Mouse (Mus musculus) limb, embryonic 14.5 days (tissue): ENCODE data around the gene Chchd6. TPM values are rescaled to one million over a fixed set of nuclear protein-coding genes. Genes with fewer than 3 reads are reported as not detected.

ENCODE experiments used
- ATAC-seq: fragments of 200-750 bp; cut with Nextera tagmentation; 2 replicates; pipeline ENCODE4 v1.8.0; 2017; ENCODE audit warnings: low read depth, moderate number of reproducible peaks, moderate TSS enrichment; ENCODE audit not compliant: low FRiP score
- DNase-seq: peaks from one replicate; pipeline ENCODE4 v3.0.0-alpha.2; 2015; ENCODE audit warnings: low spot score
- H3K27ac ChIP-seq: fragments of 300-500 bp; sonication (generic); replicated peaks from 2 replicates; pipeline ENCODE4 v1.5.1; 2014; ENCODE audit warnings: low read depth, mild to moderate bottlenecking, low read length, moderate library complexity, mixed read lengths
- H3K27me3 ChIP-seq: fragments of 300-500 bp; sonication (generic); 2 replicates; pipeline ENCODE4 v1.6.1; 2014; ENCODE audit warnings: low read length, mixed read lengths; ENCODE audit not compliant: control insufficient read depth, insufficient read depth
- H3K36me3 ChIP-seq: fragments of 300-500 bp; sonication (generic); 2 replicates; pipeline ENCODE4 v1.6.1; 2014; ENCODE audit warnings: mild to moderate bottlenecking, low read length, moderate library complexity, mixed read lengths; ENCODE audit not compliant: control insufficient read depth, insufficient read depth
- H3K4me1 ChIP-seq: fragments of 300-500 bp; sonication (generic); 2 replicates; pipeline ENCODE4 v1.6.1; 2014; ENCODE audit warnings: antibody characterized with exemption, low read length, mixed read lengths; ENCODE audit not compliant: control insufficient read depth, insufficient read depth
- H3K4me2 ChIP-seq: fragments of 300-500 bp; sonication (generic); replicated peaks from 2 replicates; pipeline ENCODE4 v1.6.1; 2014; ENCODE audit warnings: low read depth, mild to moderate bottlenecking, low read length, moderate library complexity; ENCODE audit not compliant: severe bottlenecking
- H3K4me3 ChIP-seq: fragments of 300-500 bp; sonication (generic); replicated peaks from 2 replicates; pipeline ENCODE4 v1.5.1; 2014; ENCODE audit warnings: low read length
- H3K9ac ChIP-seq: fragments of 300-500 bp; sonication (generic); 2 replicates; pipeline ENCODE4 v1.6.1; 2014; ENCODE audit warnings: mild to moderate bottlenecking, low read depth, low read length, moderate library complexity; ENCODE audit not compliant: severe bottlenecking
- H3K9me3 ChIP-seq: fragments of 300-500 bp; sonication (generic); 2 replicates; pipeline ENCODE4 v1.6.1; 2016; ENCODE audit warnings: low read length; ENCODE audit not compliant: control insufficient read depth
- POLR2A ChIP-seq: fragments of 200-500 bp; IDR thresholded peaks from 2 replicates; pipeline ENCODE4 v1.8.0; 2012; ENCODE audit warnings: inconsistent platforms, mild to moderate bottlenecking, moderate library complexity, borderline replicate concordance; ENCODE audit not compliant: insufficient read depth, insufficient read length; ENCODE audit errors: extremely low read depth
- WGBS: fragments of 180-500 bp; shearing (Covaris S2); extraction: QIAGEN DNeasy Blood & Tissue Kit; methylation state at CpG from one replicate; pipeline ENCODE4 v1.1.7; 2014; 5-methylcytosine and 5-hydroxymethylcytosine counted together
- polyA plus RNA-seq, 2 experiments: library from polyadenylated mRNA; depleted of rRNA in 1 of 2; stranded (reverse) in 1 of 2; unstranded in 1 of 2; fragments of >200 nt; fragmentation: Nextera tagmentation in 1 of 2; extraction: Ambion mirVana in 1 of 2; gene quantifications; 2 replicates each; pipeline versions ENCODE4 v1.2.1 to v1.2.3; 2012 to 2014

The Chchd6 gene
- polyA plus RNA-seq, 2 experiments: 40.6 to 55.9 TPM

DNA sequence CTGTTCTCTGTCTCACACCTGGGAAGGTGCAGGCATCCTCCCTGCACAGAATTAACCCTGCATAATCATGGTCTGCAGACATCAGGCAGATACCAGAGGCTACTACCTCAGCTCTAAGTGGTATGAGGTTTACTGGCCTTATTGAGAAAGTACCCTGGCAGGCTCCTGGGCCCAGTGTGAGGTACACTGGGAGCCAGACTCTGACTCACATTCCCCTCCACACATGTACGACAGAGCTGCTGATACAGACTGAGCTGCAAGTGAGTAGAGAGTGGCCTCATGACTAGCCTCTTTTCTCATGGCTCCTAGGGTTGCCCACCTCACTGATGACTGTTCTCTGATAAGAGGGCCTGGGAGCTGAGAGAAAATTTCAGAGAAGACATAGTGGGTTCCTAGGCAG is 208.5 kb downstream of the Chchd6 start:
- Histone ChIP-seq H3K36me3 (no peaks in the 10 kb centered on the region), H3K27ac (no peak overlapping the region), H3K9me3 (no peaks in the 10 kb centered on the region), H3K4me1 (no peaks in the 10 kb centered on the region), H3K4me2 (no peak overlapping the region), H3K9ac (no peak overlapping the region), H3K4me3 (no peak overlapping the region), H3K27me3 (no peaks in the 10 kb centered on the region)
- ATAC-seq: no peak
- no peak for TF ChIP-seq POLR2A
- DNase-seq: no peak
- 61% methylated on average over 1 of the region's 1 CpGs for WGBS

DNA sequence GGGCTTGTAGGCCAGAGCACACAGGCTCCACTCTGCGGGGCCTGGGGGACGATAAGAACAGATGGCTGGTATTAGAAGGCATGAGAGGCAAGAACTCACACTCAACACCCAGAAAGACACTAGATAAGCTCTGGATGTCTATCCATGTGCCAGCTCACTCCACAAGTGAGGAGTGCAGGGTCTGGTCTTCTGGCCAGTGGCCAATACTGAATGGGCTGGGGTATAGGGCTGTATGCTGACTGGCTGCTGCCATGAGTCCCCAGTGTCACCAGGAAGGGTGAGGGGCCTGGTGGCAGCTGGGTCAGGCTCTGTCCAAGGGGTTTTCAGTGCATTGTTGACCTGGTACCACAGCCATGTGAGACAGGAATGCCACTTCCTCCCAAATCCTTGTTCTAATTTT is 210.8 kb downstream of the Chchd6 start:
- no peak for TF ChIP-seq POLR2A
- Histone ChIP-seq H3K9ac (no peak overlapping the region), H3K27ac (no peak overlapping the region), H3K4me3 (no peak overlapping the region), H3K27me3 (no peaks in the 10 kb centered on the region), H3K4me1 (no peaks in the 10 kb centered on the region), H3K9me3 (no peaks in the 10 kb centered on the region), H3K36me3 (no peaks in the 10 kb centered on the region), H3K4me2 (no peak overlapping the region)
- ATAC-seq (no peak), DNase-seq (no peak)
- WGBS: 82% methylated on average over 2 of the region's 2 CpGs

DNA sequence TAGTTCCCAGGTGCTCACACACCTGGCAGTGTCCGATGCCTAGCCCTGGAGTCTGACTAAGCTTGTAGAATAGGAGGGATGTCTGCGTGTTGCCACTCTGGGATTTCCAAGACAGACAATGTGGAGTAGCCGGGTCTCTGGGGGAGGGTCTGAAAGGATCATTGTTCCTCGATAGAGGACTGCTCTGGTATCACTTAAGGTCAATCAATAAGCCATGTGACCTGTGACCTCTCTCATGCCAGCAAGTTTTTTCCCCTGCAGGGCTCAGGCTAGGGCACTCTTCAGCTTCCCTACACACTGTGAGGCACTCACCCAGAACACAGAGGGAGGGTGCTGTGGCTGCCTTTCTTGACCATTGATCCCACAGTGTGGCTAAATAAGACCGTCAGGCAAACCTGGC is 213.6 kb downstream of the Chchd6 start:
- Histone ChIP-seq H3K9me3 (no peaks in the 10 kb centered on the region), H3K27me3 (no peaks in the 10 kb centered on the region), H3K9ac (no peak overlapping the region), H3K4me3 (no peak overlapping the region), H3K36me3 (no peaks in the 10 kb centered on the region), H3K27ac (no peak overlapping the region), H3K4me1 (no peaks in the 10 kb centered on the region), H3K4me2 (no peak overlapping the region)
- DNase-seq: no peak
- ATAC-seq: no peak
- TF ChIP-seq POLR2A: no peak
- WGBS: 61% methylated on average over 5 of the region's 5 CpGs

DNA sequence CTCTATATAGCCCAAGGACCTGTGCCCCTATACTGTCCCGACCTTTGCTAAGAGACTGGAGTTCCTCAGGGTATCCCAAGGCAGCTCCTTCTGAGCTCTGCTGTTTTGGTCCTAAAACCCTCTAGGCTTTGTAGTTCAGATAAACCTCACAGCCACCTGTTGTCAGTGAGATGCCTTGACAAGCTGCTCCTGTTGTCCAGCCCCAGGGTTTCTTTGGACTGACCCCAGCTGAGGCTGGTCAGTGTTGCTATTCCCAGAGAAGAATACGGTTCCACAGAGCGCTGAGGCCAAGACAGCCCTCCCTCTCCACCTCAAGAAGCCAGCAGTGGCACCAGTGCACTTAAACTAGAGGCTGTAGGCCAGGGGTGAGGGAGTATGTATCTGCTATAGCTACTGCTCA is 214.3 kb downstream of the Chchd6 start:
- no peak for TF ChIP-seq POLR2A
- ATAC-seq: no peak
- DNase-seq: no peak

DNA sequence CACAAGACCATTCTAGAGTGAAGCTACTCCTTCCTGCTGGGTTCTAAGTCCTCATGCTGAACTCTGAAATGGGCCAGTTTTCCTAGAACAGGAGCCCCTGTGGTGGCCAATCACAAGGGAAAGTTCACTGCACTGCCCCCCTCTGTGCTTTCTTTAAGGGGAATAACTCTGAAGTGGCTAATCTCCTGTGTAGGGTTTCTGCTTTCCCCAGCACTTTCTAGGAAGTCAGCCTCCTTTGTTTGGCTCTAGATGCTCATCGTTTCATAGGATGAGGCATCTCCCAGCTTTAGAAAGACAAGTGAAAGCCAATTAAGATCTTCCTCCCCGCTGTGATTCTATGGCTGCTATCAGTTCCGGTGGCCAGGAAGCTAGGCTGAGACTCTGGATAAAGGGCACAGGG is 214.7 kb downstream of the Chchd6 start:
- WGBS: 63% methylated on average over 3 of the region's 3 CpGs
- Histone ChIP-seq H3K4me1 (no peaks in the 10 kb centered on the region), H3K9me3 (no peaks in the 10 kb centered on the region), H3K4me2 (no peak overlapping the region), H3K4me3 (no peak overlapping the region), H3K27ac (no peak overlapping the region), H3K36me3 (no peaks in the 10 kb centered on the region), H3K27me3 (no peaks in the 10 kb centered on the region), H3K9ac (no peak overlapping the region)
- DNase-seq (no peak), ATAC-seq (no peak)
- TF ChIP-seq POLR2A: no peak

More for the DNA sequence above, 214.3 kb downstream of the Chchd6 start:
- Histone ChIP-seq H3K27ac (no peak overlapping the region), H3K36me3 (no peaks in the 10 kb centered on the region), H3K4me3 (no peak overlapping the region), H3K4me1 (no peaks in the 10 kb centered on the region), H3K4me2 (no peak overlapping the region), H3K27me3 (no peaks in the 10 kb centered on the region), H3K9ac (no peak overlapping the region), H3K9me3 (no peaks in the 10 kb centered on the region)
- WGBS: 72% methylated on average over 3 of the region's 3 CpGs

DNA sequence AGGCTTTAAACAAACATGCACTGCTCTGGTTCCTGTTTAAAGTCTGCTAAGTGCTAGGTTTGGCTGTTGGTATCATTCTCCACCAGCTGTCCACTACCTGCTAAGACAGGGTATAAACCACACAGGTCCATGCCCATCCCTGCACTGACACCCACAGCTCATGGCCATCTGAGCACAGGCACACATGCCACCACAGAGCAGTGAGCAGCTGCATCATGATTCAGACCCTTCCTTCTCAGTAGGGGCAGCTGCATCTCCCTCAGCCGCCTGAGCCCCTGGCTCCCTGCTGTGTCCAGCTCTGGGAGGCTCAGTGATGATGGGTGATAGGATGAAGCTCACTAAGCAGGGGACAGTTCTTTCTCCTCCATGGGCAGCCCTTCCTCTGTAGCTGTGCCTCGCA is 217.2 kb downstream of the Chchd6 start:
- no peak for DNase-seq
- Histone ChIP-seq H3K36me3 (no peaks in the 10 kb centered on the region), H3K9ac (no peak overlapping the region), H3K4me3 (no peak overlapping the region), H3K27me3 (no peaks in the 10 kb centered on the region), H3K4me1 (no peaks in the 10 kb centered on the region), H3K27ac (no peak overlapping the region), H3K9me3 (no peaks in the 10 kb centered on the region), H3K4me2 (no peak overlapping the region)
- WGBS: 72% methylated on average over 2 of the region's 2 CpGs
- no peak for ATAC-seq
- no peak for TF ChIP-seq POLR2A
